Mouse (Mus musculus): ENCODE measurements around the gene Calm4. TPM values are rescaled to one million over a fixed set of nuclear protein-coding genes. Genes with fewer than 3 reads are reported as not detected.

The Calm4 gene
- total and polyA plus RNA-seq, 2 experiments from 2014 or later, result 0.16 TPM; not detected in 1

- TF ChIP-seq CTCF (IDR thresholded peaks at IDR 0.05; ENCODE audit: low read depth), result no peak
- 82% methylated on average over 2 of the region's 2 CpGs for WGBS
- no peak overlapping the region for H3K4me3 ChIP-seq (ENCODE audit: low read length)
Measured at GRCm38 (mm10) chr13:3854856-3855255, 17.3 kb downstream of the Calm4 start.

DNA sequence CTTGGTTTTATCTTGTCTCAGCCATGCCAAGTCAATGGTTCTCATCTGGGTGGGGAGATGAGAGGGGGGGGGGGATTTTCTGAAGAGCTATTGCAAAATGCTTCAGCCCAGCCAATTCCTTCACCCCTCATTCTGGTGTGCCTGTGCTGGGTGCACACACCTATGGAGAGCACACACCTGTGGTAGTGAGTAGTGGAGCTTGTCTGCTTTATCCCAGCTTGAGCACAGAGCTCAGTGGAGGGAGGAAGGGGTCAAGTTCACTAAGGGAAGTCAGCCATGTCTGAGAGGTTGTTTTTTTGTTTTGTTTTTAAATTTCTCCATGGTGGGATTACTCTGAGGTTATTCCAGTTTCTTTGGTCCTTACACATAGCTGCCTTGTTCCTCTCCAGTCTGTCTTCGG, 18.7 kb downstream of the Calm4 start:
- ATAC-seq, result no peak
- 70% methylated on average over 1 of the region's 1 CpGs for WGBS
- no peaks in the 10 kb centered on the region for H3K27me3 ChIP-seq (ENCODE audit: insufficient read depth, low read length)
- DNase-seq (ENCODE audit: low spot score), result no peak
- H3K27ac ChIP-seq, result no peak overlapping the region
- H3K9me3 ChIP-seq (ENCODE audit: low read length), result no peaks in the 10 kb centered on the region
- H3K9ac ChIP-seq (replicated peaks; ENCODE audit: low read length), result no peak overlapping the region
- TF ChIP-seq CTCF (IDR thresholded peaks at IDR 0.05; ENCODE audit: low read depth), result no peak
- H3K4me3 ChIP-seq (ENCODE audit: low read length), result no peak overlapping the region
- H3K36me3 ChIP-seq (ENCODE audit: insufficient read depth, low read length), result no peaks in the 10 kb centered on the region
- no peaks in the 10 kb centered on the region for H3K4me1 ChIP-seq (ENCODE audit: insufficient read depth, low read length)
- no peak overlapping the region for H3K4me2 ChIP-seq (ENCODE audit: low read depth, low read length)

More at GRCm38 (mm10) chr13:3854856-3855255, 17.3 kb downstream of the Calm4 start:
- ATAC-seq (no peak), DNase-seq (ENCODE audit: low spot score) (no peak)
- Histone ChIP-seq H3K4me2 (ENCODE audit: low read depth, low read length) (no peak overlapping the region), H3K4me1 (ENCODE audit: insufficient read depth, low read length) (no peaks in the 10 kb centered on the region), H3K9me3 (ENCODE audit: low read length) (no peaks in the 10 kb centered on the region), H3K27ac (no peak overlapping the region), H3K36me3 (ENCODE audit: insufficient read depth, low read length) (no peaks in the 10 kb centered on the region), H3K27me3 (ENCODE audit: insufficient read depth, low read length) (no peaks in the 10 kb centered on the region), H3K9ac (replicated peaks; ENCODE audit: low read length) (no peak overlapping the region)

GRCm38 (mm10) chr13:3861251-3861650, 23.7 kb downstream of the Calm4 start:
- H3K27ac ChIP-seq, result no peak overlapping the region
- WGBS, result 89% methylated on average over 8 of the region's 8 CpGs
- no peak for DNase-seq (ENCODE audit: low spot score)
- no peak for ATAC-seq
- no peak overlapping the region for H3K4me2 ChIP-seq (ENCODE audit: low read depth, low read length)
- H3K4me3 ChIP-seq (ENCODE audit: low read length), result no peak overlapping the region
- no peaks in the 10 kb centered on the region for H3K4me1 ChIP-seq (ENCODE audit: insufficient read depth, low read length)
- no peaks in the 10 kb centered on the region for H3K36me3 ChIP-seq (ENCODE audit: insufficient read depth, low read length)
- TF ChIP-seq CTCF (IDR thresholded peaks at IDR 0.05; ENCODE audit: low read depth), result no peak
- H3K9me3 ChIP-seq (ENCODE audit: low read length), result no peaks in the 10 kb centered on the region
- no peak overlapping the region for H3K9ac ChIP-seq (replicated peaks; ENCODE audit: low read length)
- no peaks in the 10 kb centered on the region for H3K27me3 ChIP-seq (ENCODE audit: insufficient read depth, low read length)

DNA sequence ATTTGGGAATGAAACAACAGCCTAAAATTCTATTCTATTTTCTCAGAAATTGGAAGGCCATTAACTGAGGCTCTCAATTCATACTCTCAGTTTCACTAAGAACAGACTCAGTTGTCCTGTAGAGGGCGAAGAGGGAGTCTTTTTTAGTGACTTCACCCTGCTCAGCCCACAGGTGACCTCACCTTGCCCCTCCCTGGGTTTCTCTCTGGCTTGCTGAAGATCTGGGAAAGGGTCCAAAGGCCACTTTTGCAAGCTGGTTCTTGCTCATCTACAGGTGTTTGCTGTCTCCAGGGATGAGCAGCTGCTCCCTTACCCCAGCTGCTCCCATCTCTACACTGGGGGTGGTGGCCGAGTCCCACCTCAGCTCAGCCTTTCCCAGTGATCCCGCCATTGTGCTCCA, 24.8 kb downstream of the Calm4 start:
- 82% methylated on average over 3 of the region's 3 CpGs for WGBS
- ATAC-seq, result no peak
- no peak overlapping the region for H3K9ac ChIP-seq (replicated peaks; ENCODE audit: low read length)
- H3K36me3 ChIP-seq (ENCODE audit: insufficient read depth, low read length), result no peaks in the 10 kb centered on the region
- no peak overlapping the region for H3K27ac ChIP-seq
- DNase-seq (ENCODE audit: low spot score), result no peak
- TF ChIP-seq CTCF (IDR thresholded peaks at IDR 0.05; ENCODE audit: low read depth), result no peak
- H3K9me3 ChIP-seq (ENCODE audit: low read length), result no peaks in the 10 kb centered on the region
- no peaks in the 10 kb centered on the region for H3K27me3 ChIP-seq (ENCODE audit: insufficient read depth, low read length)
- H3K4me1 ChIP-seq (ENCODE audit: insufficient read depth, low read length), result no peaks in the 10 kb centered on the region
- H3K4me3 ChIP-seq (ENCODE audit: low read length), result no peak overlapping the region
- no peak overlapping the region for H3K4me2 ChIP-seq (ENCODE audit: low read depth, low read length)

DNA sequence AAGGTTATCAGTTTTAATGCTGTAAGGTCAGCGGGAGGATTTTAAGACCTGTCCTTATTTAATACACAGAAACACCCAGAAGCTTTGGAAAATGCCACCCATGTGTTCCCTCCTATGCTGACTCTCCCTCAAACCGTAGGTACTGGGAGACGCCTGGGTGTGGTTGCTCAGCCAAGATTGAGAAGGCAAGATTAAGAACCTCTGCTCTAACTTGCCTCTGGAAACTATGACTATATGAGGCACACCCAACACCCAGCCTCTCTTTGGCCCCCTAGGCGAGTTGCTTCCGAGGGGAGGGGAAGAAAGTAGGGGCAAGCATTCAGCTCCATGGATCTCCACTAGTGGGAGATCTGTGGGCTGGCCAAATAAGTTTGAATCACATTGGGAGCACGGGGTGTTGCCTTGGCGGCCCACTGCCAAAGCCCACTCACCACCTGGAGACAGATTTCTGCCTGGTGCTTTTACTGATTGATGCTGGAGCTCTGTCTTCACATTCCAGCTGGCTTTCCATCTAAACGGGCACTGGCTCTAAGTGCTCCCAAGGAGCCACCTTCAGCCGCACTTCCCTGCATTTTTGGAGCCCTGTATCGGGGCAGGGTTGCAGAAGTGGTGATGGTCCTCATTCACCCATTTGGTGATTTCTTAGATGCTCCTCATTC, 25.5 kb downstream of the Calm4 start:
- no peaks in the 10 kb centered on the region for H3K27me3 ChIP-seq (ENCODE audit: insufficient read depth, low read length)
- no peaks in the 10 kb centered on the region for H3K9me3 ChIP-seq (ENCODE audit: low read length)
- H3K9ac ChIP-seq (replicated peaks; ENCODE audit: low read length), result no peak overlapping the region
- DNase-seq (ENCODE audit: low spot score), result no peak
- 89% methylated on average over 10 of the region's 10 CpGs for WGBS
- no peaks in the 10 kb centered on the region for H3K4me1 ChIP-seq (ENCODE audit: insufficient read depth, low read length)
- H3K4me3 ChIP-seq (ENCODE audit: low read length), result no peak overlapping the region
- no peaks in the 10 kb centered on the region for H3K36me3 ChIP-seq (ENCODE audit: insufficient read depth, low read length)
- no peak for ATAC-seq
- H3K4me2 ChIP-seq (ENCODE audit: low read depth, low read length), result no peak overlapping the region
- no peak for TF ChIP-seq CTCF (IDR thresholded peaks at IDR 0.05; ENCODE audit: low read depth)
- H3K27ac ChIP-seq, result no peak overlapping the region

DNA sequence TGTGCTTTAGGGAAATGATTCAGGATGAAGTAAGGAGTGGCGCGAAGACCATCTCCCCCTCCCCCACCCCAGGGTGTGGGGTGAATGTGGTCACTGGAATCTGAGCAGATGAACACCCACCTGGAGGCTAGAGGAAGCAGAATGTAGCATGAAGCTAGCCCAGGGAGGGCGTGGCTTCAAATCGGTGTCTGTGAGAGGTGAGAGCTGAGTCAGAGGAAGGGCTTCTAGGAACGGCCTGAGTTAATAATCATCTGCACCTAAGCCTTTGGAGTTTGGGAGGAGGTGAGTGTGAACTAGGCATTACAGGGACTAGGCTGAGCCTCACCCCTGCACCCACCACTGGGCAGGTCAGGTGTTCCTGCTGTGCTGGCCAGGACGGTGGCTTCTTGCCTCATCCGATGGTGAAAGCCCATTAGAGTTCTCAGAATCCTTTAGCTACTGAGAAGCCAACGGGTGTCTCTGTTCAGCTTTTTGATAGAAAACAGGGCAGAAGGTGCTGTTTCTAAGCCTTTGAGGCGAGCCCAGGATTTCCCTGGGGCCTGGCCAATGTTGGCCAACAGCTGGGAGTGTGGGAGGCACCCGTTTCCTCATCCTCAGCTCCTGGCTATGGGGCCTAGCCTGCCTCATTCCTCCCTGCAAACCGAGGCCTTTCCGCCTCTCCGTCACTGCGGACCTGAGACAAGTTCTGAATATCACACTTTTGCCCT, 28.2 kb downstream of the Calm4 start:
- no peaks in the 10 kb centered on the region for H3K36me3 ChIP-seq (ENCODE audit: insufficient read depth, low read length)
- no peaks in the 10 kb centered on the region for H3K9me3 ChIP-seq (ENCODE audit: low read length)
- DNase-seq (ENCODE audit: low spot score), result no peak
- no peaks in the 10 kb centered on the region for H3K4me1 ChIP-seq (ENCODE audit: insufficient read depth, low read length)
- no peak for ATAC-seq
- no peak for TF ChIP-seq CTCF (IDR thresholded peaks at IDR 0.05; ENCODE audit: low read depth)
- H3K9ac ChIP-seq (replicated peaks; ENCODE audit: low read length), result no peak overlapping the region
- 88% methylated on average over 14 of the region's 14 CpGs for whole genome bisulfite sequencing
- no peak overlapping the region for H3K27ac ChIP-seq
- no peaks in the 10 kb centered on the region for H3K27me3 ChIP-seq (ENCODE audit: insufficient read depth, low read length)
- H3K4me2 ChIP-seq (ENCODE audit: low read depth, low read length), result no peak overlapping the region
- H3K4me3 ChIP-seq (ENCODE audit: low read length), result no peak overlapping the region
